Mouse (Mus musculus): Measurements from ENCODE around the gene Alpk1. TPM values are rescaled to one million over a fixed set of nuclear protein-coding genes. Genes with fewer than 3 reads are reported as not detected.

The Alpk1 gene
- total RNA-seq, 2 experiments from 2014 or later, result 10.6 to 13.2 TPM

- no peak for DNase-seq (ENCODE audit: low spot score in 2 of 2)
Measured at GRCm38 (mm10) chr3:127631582-127631981, 148.7 kb downstream of the Alpk1 start.

GRCm38 (mm10) chr3:127630735-127631372 lies 149.5 kb downstream of the Alpk1 start:
- DNase-seq (ENCODE audit: low spot score in 2 of 2), result no peak

GRCm38 (mm10) chr3:127630190-127630589 lies 150.1 kb downstream of the Alpk1 start:
- no peak for DNase-seq (ENCODE audit: low spot score in 2 of 2)

- DNase-seq (ENCODE audit: low spot score in 2 of 2), result no peak
Measured at GRCm38 (mm10) chr3:127628311-127629184, 151.8 kb downstream of the Alpk1 start.

GRCm38 (mm10) chr3:127627956-127628310 lies 152.4 kb downstream of the Alpk1 start:
- DNase-seq (ENCODE audit: low spot score in 2 of 2), result no peak

GRCm38 (mm10) chr3:127627151-127627955 lies 153.0 kb downstream of the Alpk1 start:
- DNase-seq (ENCODE audit: low spot score in 2 of 2), result no peak

- DNase-seq (ENCODE audit: low spot score in 2 of 2), result no peak
Measured at GRCm38 (mm10) chr3:127626524-127626923, 153.8 kb downstream of the Alpk1 start.

GRCm38 (mm10) chr3:127625701-127626399 lies 154.5 kb downstream of the Alpk1 start:
- peak in 1 of 2 experiments; percentile 29 for DNase-seq (ENCODE audit: low spot score in 2 of 2)

GRCm38 (mm10) chr3:127625296-127625695 lies 155.0 kb downstream of the Alpk1 start:
- peak; percentile 77 to 82 for DNase-seq (ENCODE audit: low spot score in 2 of 2)

Other genes starting within 250 kb of the Alpk1 start
- 10 to 100 TPM; 19.7 to 20.4 TPM for gene Larp7, start 227.2 kb downstream of the Alpk1 start, total RNA-seq (2021)
- under 1 TPM; 0.70 to 0.80 TPM for gene Zgrf1, start 227.0 kb downstream of the Alpk1 start, total RNA-seq (2021)
- not detected for gene Neurog2, start 147.4 kb downstream of the Alpk1 start, total RNA-seq (2021)
- 1 to 10 TPM; 4.9 to 6.6 TPM for gene Tifa, start 9.3 kb upstream of the Alpk1 start, total RNA-seq (2021)
- gene Ap1ar, start 57.0 kb upstream of the Alpk1 start, total RNA-seq (2021), result 10 to 100 TPM; 25.7 to 33.4 TPM
- gene Fam241a, start 115.8 kb upstream of the Alpk1 start, total RNA-seq (2021), result 1 to 10 TPM; 4.4 to 9.6 TPM

Measured in adrenal gland, adult 18-20 months (tissue).